Mouse (Mus musculus) midbrain, embryonic 11.5 days (tissue): Measurements from ENCODE around the gene Mogat2. TPM values are rescaled to one million over a fixed set of nuclear protein-coding genes. Genes with fewer than 3 reads are reported as not detected.
A peak's percentile ranks its signal among the peaks of the same experiment; 100 is the strongest.

Experiments used
- ATAC-seq: fragments of 200-750 bp; cut with Nextera tagmentation; 2 replicates; pipeline ENCODE4 v1.8.0; 2017; ENCODE audit warnings: moderate TSS enrichment, moderate library complexity; ENCODE audit not compliant: low FRiP score
- DNase-seq: peaks from one replicate; pipeline ENCODE4 v3.0.0; 2015; ENCODE audit warnings: low spot score; ENCODE audit errors: missing footprints
- H3K27ac ChIP-seq: fragments of 300-500 bp; sonication (generic); 2 replicates; pipeline ENCODE4 v1.5.1; 2014; ENCODE audit warnings: low read depth, low read length
- H3K27me3 ChIP-seq: fragments of 300-500 bp; sonication (generic); 2 replicates; pipeline ENCODE4 v1.6.1; 2014; ENCODE audit warnings: mild to moderate bottlenecking, low read length, moderate library complexity, mixed read lengths; ENCODE audit not compliant: control insufficient read depth, insufficient read depth
- H3K36me3 ChIP-seq: fragments of 300-500 bp; sonication (generic); 2 replicates; pipeline ENCODE4 v1.6.1; 2014; ENCODE audit warnings: mild to moderate bottlenecking, low read length, moderate library complexity, mixed read lengths; ENCODE audit not compliant: control insufficient read depth, insufficient read depth
- H3K4me1 ChIP-seq: fragments of 300-500 bp; sonication (generic); 2 replicates; pipeline ENCODE4 v1.6.1; 2014; ENCODE audit warnings: low read length; ENCODE audit not compliant: control insufficient read depth, insufficient read depth
- H3K4me2 ChIP-seq: fragments of 300-500 bp; sonication (generic); 2 replicates; pipeline ENCODE4 v1.6.1; 2014; ENCODE audit warnings: mild to moderate bottlenecking, moderate library complexity
- H3K4me3 ChIP-seq: fragments of 300-500 bp; sonication (generic); 2 replicates; pipeline ENCODE4 v1.5.1; 2014; ENCODE audit warnings: low read depth, low read length
- H3K9ac ChIP-seq: fragments of 300-500 bp; sonication (generic); 2 replicates; pipeline ENCODE4 v1.6.1; 2014; ENCODE audit warnings: low read length
- H3K9me3 ChIP-seq: fragments of 300-500 bp; sonication (generic); 2 replicates; pipeline ENCODE4 v1.6.1; 2016; ENCODE audit warnings: low read length; ENCODE audit not compliant: control insufficient read depth
- WGBS: fragments of 180-500 bp; shearing (Covaris S2); extraction: QIAGEN DNeasy Blood & Tissue Kit; methylation state at CpG from one replicate; pipeline ENCODE4 v1.1.7; 2014; 5-methylcytosine and 5-hydroxymethylcytosine counted together
- polyA plus RNA-seq: library from polyadenylated mRNA; unstranded; fragments of >200 nt; fragmentation: Nextera tagmentation; extraction: Ambion mirVana; gene quantifications from 2 replicates; pipeline ENCODE4 v1.2.1, GENCODE M21; 2014

Gene Mogat2
- polyA plus RNA-seq = 10.1 and 13.0 TPM in 2 replicates

- 7% methylated on average over 13 of the region's 13 CpGs for WGBS
- H3K27ac ChIP-seq = no peak within 1 kb of the TSS
- H3K4me3 ChIP-seq = peak within 1 kb of the TSS; percentile 1; the same call in 1 of the 2 replicates
Measured at GRCm38 (mm10) chr7:99238417-99238816, at the start of gene Mogat2. Gene Mogat2 (minus strand): TSS chr7:99238619.

GRCm38 (mm10) chr7:99287287-99287686, 48.9 kb upstream of the Mogat2 start:
- H3K9me3 ChIP-seq = no peaks in the 10 kb centered on the region
- DNase-seq = no peak
- ATAC-seq = peak; percentile 92
- H3K27me3 ChIP-seq = no peaks in the 10 kb centered on the region
- peak overlapping the region; percentile 51 for H3K27ac ChIP-seq
- H3K4me2 ChIP-seq = no peak overlapping the region
- H3K36me3 ChIP-seq = 0 out of 2 replicates have a peak, but pooled peaks cover 4% of the 10 kb centered on the region
- no peak overlapping the region for H3K9ac ChIP-seq
- H3K4me1 ChIP-seq = peaks cover 6% of the 10 kb centered on the region
- 19% methylated on average over 3 of the region's 3 CpGs for WGBS
- no peak overlapping the region for H3K4me3 ChIP-seq

More at GRCm38 (mm10) chr7:99238417-99238816, at the start of gene Mogat2:
- H3K27me3 ChIP-seq = no peaks in the 10 kb centered on the region
- DNase-seq (no peak), ATAC-seq (0 out of 2 replicates have a peak, but pooled peaks have one; percentile 52)
- peaks cover 13% of the 10 kb centered on the region for H3K4me1 ChIP-seq
- H3K4me2 ChIP-seq = peak within 1 kb of the TSS; percentile 13
- H3K9ac ChIP-seq = no peak within 1 kb of the TSS
- H3K36me3 ChIP-seq = no peaks in the 10 kb centered on the region
- no peaks in the 10 kb centered on the region for H3K9me3 ChIP-seq

GRCm38 (mm10) chr7:99279586-99279985, 41.2 kb upstream of the Mogat2 start:
- no peak overlapping the region for H3K4me2 ChIP-seq

GRCm38 (mm10) chr7:99278309-99278708, 39.9 kb upstream of the Mogat2 start:
- H3K4me2 ChIP-seq = no peak overlapping the region
- no peak overlapping the region for H3K4me3 ChIP-seq
- peaks cover 7% of the 10 kb centered on the region for H3K27me3 ChIP-seq
- no peak for DNase-seq
- H3K27ac ChIP-seq = no peak overlapping the region
- H3K36me3 ChIP-seq = no peaks in the 10 kb centered on the region
- no peak overlapping the region for H3K9ac ChIP-seq
- H3K9me3 ChIP-seq = no peaks in the 10 kb centered on the region
- no peak for ATAC-seq
- peaks cover 8% of the 10 kb centered on the region for H3K4me1 ChIP-seq
- 89% methylated on average over 8 of the region's 8 CpGs for WGBS

More at GRCm38 (mm10) chr7:99279586-99279985, 41.2 kb upstream of the Mogat2 start:
- Histone ChIP-seq H3K27me3 (peaks cover 7% of the 10 kb centered on the region), H3K27ac (no peak overlapping the region), H3K9ac (no peak overlapping the region), H3K4me3 (no peak overlapping the region), H3K36me3 (no peaks in the 10 kb centered on the region), H3K4me1 (peaks cover 8% of the 10 kb centered on the region), H3K9me3 (no peaks in the 10 kb centered on the region)
- WGBS = 26% methylated on average over 8 of the region's 8 CpGs
- no peak for DNase-seq
- no peak for ATAC-seq

GRCm38 (mm10) chr7:99276679-99277078, 38.3 kb upstream of the Mogat2 start:
- H3K4me2 ChIP-seq = no peak overlapping the region
- 85% methylated on average over 1 of the region's 1 CpGs for WGBS
- H3K4me3 ChIP-seq = no peak overlapping the region
- peaks cover 7% of the 10 kb centered on the region for H3K27me3 ChIP-seq
- no peak overlapping the region for H3K27ac ChIP-seq
- peaks cover 12% of the 10 kb centered on the region for H3K4me1 ChIP-seq
- H3K36me3 ChIP-seq = no peaks in the 10 kb centered on the region
- ATAC-seq (no peak), DNase-seq (no peak)
- H3K9me3 ChIP-seq = no peaks in the 10 kb centered on the region
- no peak overlapping the region for H3K9ac ChIP-seq

- Histone ChIP-seq H3K9ac (no peak overlapping the region), H3K27ac (no peak overlapping the region), H3K4me2 (no peak overlapping the region), H3K27me3 (peaks cover 9% of the 10 kb centered on the region), H3K36me3 (no peaks in the 10 kb centered on the region), H3K4me1 (peaks cover 15% of the 10 kb centered on the region), H3K9me3 (no peaks in the 10 kb centered on the region), H3K4me3 (no peak overlapping the region)
- no peak for ATAC-seq
- WGBS = 78% methylated on average over 6 of the region's 6 CpGs
- no peak for DNase-seq
Measured at GRCm38 (mm10) chr7:99275131-99275530, 36.7 kb upstream of the Mogat2 start.

- Histone ChIP-seq H3K4me3 (peak overlapping the region; percentile 78), H3K27me3 (peaks cover 12% of the 10 kb centered on the region), H3K9ac (no peak overlapping the region), H3K4me2 (peak overlapping the region; percentile 98), H3K9me3 (no peaks in the 10 kb centered on the region), H3K27ac (no peak overlapping the region), H3K4me1 (peaks cover 23% of the 10 kb centered on the region), H3K36me3 (no peaks in the 10 kb centered on the region)
- ATAC-seq = no peak
- DNase-seq = no peak
- WGBS = 75% methylated on average over 9 of the region's 9 CpGs
Measured at GRCm38 (mm10) chr7:99271630-99272029, 33.2 kb upstream of the Mogat2 start.

GRCm38 (mm10) chr7:99268951-99269945, 30.8 kb upstream of the Mogat2 start:
- Histone ChIP-seq H3K36me3 (no peaks in the 10 kb centered on the region), H3K4me2 (peak overlapping the region; percentile 98), H3K9me3 (no peaks in the 10 kb centered on the region), H3K4me3 (peak overlapping the region; percentile 78), H3K9ac (peak overlapping the region; percentile 47), H3K4me1 (peaks cover 25% of the 10 kb centered on the region), H3K27me3 (peaks cover 16% of the 10 kb centered on the region), H3K27ac (no peak overlapping the region)
- WGBS = 5% methylated on average over 42 of the region's 42 CpGs
- ATAC-seq (peak; percentile 10), DNase-seq (peak; percentile 91)

- WGBS = 1% methylated on average over 29 of the region's 29 CpGs
- H3K4me3 ChIP-seq = peak overlapping the region; percentile 78
- H3K9me3 ChIP-seq = no peaks in the 10 kb centered on the region
- ATAC-seq (peak; percentile 23), DNase-seq (no peak)
- peaks cover 16% of the 10 kb centered on the region for H3K27me3 ChIP-seq
- peak overlapping the region; percentile 98 for H3K4me2 ChIP-seq
- peak overlapping the region; percentile 47 for H3K9ac ChIP-seq
- H3K4me1 ChIP-seq = peaks cover 25% of the 10 kb centered on the region
- H3K36me3 ChIP-seq = no peaks in the 10 kb centered on the region
- peak overlapping the region; percentile 25; the same call in 1 of the 2 replicates for H3K27ac ChIP-seq
Measured at GRCm38 (mm10) chr7:99268506-99268900, 30.1 kb upstream of the Mogat2 start.
